Mouse (Mus musculus) kidney, adult 2 months (tissue): ENCODE measurements at regions not wholly inside any gene's neighbourhood (a gene's known extent, or its start where the extent isn't known, plus 50 kb on each side); places are given as distances from the start of the nearest gene placed in this dataset.

ENCODE experiments used
- CTCF ChIP-seq: fragments of 200-500 bp; conservative IDR thresholded peaks from 2 replicates; pipeline ENCODE4 v1.5.1; 2011; ENCODE audit warnings: low read depth, mild to moderate bottlenecking, control low read depth, low read length, moderate library complexity, mixed read lengths; ENCODE audit not compliant: insufficient read depth, insufficient read length
- POLR2A ChIP-seq: fragments of 200-500 bp; IDR thresholded peaks from one replicate; pipeline ENCODE4 v1.6.1; 2011; ENCODE audit warnings: low read depth, low read length, control low read depth

- no peak for TF ChIP-seq CTCF
- TF ChIP-seq POLR2A, result no peak
These were observed 85.4 kb upstream of the Rapgef5 start for GRCm38 (mm10) chr12:117430886-117431285.
